Mouse (Mus musculus) c-Kit-positive CD71-positive TER-119-positive erythroid progenitor cells, embryonic 14.5 days (primary cell): ENCODE results near the gene Slc12a8.
"Not testable (repeated sequence)": the region's sequence is repeated elsewhere in the genome, so short reads cannot be mapped to it uniquely, and the experiment has no call there.

ENCODE experiments used
- DNase-seq: peaks from one replicate; pipeline ENCODE4 v3.0.0-alpha.2; 2013; ENCODE audit warnings: low spot score

The Slc12a8 gene

DNA sequence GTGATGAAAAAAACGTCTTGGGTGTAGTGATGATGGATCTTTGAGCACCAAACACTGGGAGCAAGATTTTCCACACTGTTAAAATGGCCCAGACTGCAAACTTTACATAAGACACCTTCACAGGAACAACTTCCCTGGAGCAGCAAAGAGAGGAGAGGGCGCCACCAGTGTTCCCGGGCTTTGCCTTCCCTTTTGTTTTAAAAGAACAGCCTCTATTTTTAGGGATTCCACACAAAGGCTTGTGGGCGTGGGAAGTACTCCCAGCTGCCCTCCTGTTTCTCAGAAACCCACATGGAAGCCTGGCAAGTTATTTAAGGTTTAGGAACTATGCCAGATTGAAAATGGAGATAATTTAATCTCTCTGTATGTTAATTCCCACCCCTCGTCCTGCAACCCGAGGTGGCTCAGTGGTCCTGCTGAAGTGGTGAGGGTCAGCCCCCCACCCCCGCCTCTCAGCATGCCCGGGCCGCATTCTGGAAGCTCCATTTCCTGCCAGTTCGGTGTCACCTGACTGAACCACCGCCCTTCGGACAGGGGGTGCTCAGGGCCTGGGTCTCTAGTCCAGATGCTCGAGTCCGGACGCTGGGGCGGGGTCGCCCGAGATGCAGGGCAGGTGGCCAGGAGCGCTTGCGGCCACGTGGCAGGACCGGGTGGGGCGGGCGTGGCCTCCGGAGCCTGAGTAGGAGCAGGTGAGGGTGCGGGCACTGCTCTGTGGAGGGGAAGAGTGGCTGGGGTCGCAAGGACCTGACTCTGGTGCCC lies at the start of gene Slc12a8:
TSS of gene Slc12a8 (plus strand) at position 522 of the 759 bp plus-strand sequence.
- no peak for DNase-seq

DNA sequence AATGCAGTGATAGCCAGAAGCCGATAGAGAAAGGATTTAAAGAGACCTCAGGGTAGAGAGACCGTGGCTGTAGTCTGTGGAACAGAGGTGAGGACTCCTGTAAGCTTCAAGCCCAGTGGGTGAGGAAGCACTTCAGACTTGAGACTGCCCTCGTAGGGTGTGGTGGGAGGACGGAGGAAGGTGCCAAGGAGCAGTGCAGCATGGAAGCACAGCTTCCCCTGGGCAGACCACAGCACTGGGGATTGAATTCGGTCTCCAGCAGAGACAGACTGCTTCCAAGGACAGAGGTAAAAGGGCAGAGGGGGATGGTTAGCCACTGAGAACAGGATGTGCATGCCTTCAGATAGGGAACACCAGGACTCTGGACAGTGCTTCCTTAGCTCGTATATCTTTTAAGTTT lies 49.7 kb upstream of the Slc12a8 start:
- no peak for DNase-seq

DNA sequence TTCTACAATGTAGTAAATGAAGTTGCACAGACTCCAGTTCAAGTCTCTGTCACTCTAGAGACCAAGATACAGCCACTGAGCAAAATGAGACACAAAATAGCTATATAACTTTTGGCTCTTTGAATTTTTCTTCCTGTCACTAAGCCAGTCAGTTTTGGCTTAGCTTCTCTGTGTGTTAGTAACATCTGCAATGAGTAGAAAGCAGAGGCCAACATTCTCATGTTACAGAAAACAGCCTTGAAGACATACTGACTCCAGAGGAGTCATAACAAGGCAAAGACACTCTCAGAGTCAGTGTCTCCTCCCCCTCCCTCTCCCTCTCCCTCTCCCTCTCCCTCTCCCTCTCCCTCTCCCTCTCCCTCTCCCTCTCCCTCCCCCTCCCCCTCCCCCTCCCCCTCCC lies 47.2 kb upstream of the Slc12a8 start:
- no peak for DNase-seq

GRCm38 (mm10) chr16:33474381-33474780 lies 42.7 kb upstream of the Slc12a8 start:
- no peak for DNase-seq

DNA sequence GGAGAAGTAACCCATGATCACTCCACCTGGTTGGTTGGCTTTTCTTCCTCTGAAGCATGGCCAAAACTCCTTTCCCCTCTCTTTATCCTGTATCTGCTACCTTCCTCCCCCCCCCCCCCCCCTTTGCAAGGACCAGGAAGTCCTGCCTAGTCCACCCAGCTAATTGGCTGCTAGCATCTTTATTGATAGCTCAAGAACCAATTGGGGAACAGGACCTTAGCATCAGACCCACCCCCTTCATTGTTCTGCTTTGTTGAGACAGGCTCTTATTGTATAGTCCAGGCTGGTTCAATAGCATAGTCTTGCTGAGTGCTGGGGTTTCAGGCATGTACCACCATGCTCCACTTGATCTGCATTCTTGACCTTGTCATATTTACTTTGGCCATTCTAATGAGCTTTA lies 37.2 kb upstream of the Slc12a8 start:
- DNase-seq: no peak

- peak; percentile 9 for DNase-seq
Measured at GRCm38 (mm10) chr16:33481148-33481547, 36.0 kb upstream of the Slc12a8 start.

DNA sequence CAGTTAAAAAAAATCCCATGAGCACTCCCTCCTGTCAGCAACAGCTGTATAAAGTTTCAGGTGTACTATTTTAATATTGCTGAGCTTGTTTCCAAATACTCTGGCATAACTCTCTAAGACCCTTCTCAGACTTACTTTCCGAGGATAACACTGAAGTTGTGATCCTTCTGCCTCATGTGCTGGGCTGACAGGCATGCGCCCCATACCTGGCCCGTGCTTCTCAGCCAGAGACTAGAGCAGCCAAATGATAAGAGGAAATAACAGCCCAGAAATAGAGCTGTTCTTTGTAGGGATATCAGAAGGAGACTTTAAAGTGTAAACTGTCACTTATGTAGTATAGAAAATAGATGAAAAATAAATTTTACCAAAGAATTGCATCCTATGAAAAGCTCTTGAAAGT lies 34.8 kb upstream of the Slc12a8 start:
- no peak for DNase-seq

DNA sequence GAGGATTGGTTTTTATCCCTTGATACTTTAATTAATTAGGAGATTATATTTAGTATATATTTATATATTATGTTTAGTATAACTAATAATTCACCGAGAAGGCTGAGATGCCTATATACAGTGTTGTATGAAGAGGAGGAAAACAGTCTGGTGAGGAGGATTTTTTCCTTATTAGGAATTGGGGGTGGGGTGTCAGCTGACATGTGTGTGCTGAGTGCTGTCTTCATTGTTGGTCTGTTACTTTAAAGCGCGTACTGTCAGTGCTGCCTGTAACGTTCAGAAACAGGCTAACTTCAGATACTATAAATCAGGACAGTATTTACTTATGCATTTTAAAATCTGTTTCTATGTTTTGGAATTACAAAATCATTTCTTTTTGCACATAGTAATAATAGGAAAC lies 29.4 kb upstream of the Slc12a8 start:
- no peak for DNase-seq

GRCm38 (mm10) chr16:33494374-33494773 lies 22.8 kb upstream of the Slc12a8 start:
- DNase-seq: no peak

- no peak for DNase-seq
Measured at GRCm38 (mm10) chr16:33508082-33508481, 9.0 kb upstream of the Slc12a8 start.

DNA sequence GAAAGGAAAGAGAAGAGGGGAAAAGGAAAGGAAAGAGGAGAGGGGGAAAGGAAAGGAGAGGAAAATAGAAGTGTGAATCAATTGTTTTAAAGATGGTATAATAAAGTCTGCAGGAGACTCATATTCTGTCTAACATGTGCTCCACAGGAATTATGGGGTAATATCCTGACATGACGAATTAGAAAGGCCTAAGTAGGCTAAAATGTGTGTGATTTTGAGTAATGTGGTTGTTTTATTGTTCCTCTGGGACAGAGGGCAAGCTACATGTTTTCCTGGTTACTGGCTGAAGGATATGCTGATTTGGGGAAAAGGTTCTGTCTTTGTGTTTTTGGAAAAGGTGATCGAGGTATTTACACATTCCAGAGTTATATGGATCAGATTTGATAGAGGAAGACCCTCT lies 7.9 kb upstream of the Slc12a8 start:
- not testable (repeated sequence) for DNase-seq

DNA sequence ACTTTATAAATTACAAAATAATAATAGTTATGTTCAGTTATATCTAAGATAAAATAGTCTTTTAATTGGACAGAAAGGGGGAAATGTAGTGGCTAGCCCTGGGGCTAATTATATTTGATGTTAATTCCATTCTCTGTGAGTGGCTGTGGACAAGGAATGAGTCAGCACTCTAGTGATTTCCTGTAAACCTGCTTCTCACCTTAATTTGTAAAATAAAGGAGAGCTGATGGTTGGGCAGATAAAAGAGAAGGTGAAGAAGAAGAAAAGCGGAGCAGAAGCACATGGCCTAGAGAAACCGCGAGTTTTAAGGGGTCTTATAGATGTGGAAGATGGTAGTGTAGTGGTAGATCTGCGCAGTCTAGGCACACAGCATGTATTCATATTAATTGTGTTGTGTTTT lies 6.3 kb upstream of the Slc12a8 start:
- not testable (repeated sequence) for DNase-seq

DNA sequence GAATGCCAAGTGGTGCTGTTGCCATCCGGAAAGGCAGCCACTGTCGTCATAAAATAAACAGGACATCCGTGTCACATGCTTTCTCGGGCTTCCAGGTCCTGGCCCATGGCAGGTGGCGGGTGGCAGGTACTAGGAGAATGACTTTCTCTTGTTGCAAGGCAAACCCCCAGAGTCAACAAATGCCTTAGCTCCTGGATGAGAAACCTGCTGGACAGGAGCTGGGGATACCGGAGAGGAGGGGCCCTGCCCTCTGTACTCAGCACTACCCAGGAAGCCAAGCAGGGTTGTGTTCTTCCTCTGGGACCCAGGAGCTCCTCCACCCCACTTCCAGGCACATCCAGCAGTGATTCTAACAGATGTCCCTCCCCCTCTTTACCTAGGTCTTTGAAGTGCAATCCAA lies 4.6 kb upstream of the Slc12a8 start:
- DNase-seq: no peak

- DNase-seq: no peak
Measured at GRCm38 (mm10) chr16:33517627-33518026, 499 bp downstream of the Slc12a8 start.

- no peak for DNase-seq
Measured at GRCm38 (mm10) chr16:33518236-33518635, 1.1 kb downstream of the Slc12a8 start.

DNA sequence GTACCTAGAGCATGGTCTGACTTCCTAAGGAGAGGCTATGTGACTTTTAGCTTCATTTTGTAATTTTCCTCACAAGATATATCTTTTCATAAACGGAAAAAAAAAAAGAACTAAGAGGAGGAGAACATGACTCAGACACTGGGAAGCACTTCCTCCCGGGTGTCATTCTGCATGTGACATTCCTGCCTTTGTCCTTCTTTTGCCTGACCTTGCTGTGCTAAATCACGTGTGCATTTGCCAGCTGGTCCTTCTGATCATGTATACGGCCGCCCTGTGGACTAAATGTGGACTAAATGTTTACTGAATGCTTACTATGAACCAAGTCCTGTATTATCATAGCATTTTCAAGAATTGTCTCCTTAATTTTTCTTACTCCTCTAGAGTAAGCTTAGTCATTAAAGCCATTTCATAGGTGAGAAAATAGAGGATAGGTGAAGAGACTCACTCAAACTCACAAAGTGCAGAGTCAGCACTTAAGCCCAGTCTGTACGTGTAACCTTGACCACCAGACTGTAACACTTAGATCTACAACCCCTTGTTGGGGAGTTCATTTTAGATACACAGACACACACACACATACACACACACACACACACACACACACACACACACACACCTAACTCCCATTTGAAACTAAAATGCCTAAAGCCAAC lies 2.9 kb downstream of the Slc12a8 start:
- no peak for DNase-seq

DNA sequence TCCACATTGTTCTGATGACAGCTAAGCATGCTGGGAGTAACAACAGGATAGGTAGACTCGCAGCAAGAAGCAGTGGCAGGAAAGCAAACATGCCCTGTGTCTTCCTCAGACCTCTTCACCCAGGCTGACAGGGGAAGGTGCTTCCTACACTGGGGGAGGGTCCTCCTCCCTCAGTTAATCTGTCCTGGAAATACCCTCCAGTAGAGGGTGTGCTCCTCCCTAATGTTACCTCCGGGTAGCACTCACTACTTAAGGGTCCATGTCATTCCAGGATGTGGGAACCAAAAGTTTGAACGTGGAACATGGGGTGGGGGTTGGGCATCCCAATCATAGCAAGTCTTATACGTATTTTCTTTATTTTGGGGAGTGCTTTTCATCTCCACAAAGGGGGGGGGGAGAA lies 5.4 kb downstream of the Slc12a8 start:
- DNase-seq: no peak

DNA sequence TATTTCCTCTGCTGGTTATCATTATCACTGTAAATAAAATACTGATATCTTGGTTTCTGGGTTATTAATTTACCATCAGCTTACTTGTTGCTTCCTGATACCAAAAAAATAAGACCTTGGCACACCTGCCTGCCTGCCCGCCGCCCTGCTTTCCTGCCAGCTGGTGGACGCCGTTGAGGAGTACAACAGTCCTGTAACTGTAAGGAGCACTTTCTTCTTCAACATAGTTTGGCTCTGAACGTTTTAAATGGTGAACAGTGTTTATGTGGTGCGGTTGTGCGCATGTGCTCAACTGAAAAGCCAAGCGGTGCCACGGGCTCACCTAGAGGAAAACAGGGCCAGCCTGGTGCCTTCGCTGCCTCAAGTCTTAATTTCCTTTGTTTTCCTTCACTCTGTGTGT lies 6.4 kb downstream of the Slc12a8 start:
- no peak for DNase-seq

DNA sequence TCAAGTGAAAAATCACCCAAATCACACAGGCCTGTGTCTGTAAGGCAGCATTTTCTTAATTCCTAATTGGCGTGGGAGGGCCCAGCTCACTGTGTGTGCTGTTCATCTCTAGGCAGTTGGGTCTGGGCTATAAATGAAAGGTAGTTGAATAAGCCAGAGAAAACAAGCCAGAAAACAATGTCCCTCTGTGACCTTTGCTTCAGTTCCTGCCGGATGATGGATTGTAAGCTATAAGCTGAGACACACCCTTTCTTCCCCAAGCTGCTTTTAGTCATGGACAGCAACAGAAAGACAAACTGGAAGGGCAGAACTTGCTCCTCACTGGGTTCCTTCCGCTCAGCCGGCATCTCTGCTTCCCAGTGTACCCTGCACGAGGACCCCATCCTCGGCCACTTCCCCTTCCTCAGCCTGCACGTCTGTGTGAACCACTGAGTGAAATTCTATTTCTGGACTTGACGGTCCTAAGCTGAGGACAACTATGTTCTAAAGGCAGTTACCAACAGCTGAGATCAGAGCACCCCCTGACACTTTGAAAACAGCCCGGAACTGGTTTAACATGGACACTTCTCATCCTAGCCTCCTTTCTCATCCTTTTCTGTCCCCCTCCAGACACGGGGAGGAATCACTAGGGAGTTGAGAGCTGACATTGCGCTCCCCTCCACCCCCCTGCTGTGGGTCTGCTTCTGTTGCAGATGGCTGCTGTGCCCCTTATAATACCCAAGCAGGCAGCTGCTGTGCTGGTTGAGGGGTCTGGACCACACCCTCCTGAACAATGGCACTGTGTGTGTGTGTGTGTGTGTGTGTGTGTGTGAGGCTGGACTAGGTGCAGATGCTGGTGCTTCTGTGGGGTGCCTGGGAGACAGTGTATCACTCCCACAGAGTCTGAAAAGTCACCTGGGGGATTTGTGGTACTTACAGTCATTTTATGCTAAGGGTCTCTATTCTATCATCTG lies 12.7 kb downstream of the Slc12a8 start:
- DNase-seq: no peak

DNA sequence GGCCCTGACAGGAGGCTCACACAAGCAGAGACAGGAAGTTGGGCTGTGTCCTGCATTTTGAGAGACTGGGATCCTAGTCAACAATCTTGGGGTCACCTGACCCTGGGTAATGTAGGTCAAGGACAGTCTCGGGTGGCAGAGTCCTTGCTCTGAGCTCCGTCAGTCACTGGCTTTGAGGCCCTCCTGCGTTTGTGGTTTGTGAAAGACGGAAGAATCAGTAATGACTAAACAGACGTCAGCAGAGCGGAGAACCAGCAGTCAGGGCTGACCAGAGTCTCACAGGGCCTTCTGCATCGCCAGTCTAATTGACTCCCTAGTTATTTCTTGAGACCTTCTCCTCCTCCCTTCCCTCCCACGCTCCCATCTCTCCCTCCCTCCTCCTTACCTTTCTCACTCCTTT lies 14.1 kb downstream of the Slc12a8 start:
- DNase-seq: no peak

DNA sequence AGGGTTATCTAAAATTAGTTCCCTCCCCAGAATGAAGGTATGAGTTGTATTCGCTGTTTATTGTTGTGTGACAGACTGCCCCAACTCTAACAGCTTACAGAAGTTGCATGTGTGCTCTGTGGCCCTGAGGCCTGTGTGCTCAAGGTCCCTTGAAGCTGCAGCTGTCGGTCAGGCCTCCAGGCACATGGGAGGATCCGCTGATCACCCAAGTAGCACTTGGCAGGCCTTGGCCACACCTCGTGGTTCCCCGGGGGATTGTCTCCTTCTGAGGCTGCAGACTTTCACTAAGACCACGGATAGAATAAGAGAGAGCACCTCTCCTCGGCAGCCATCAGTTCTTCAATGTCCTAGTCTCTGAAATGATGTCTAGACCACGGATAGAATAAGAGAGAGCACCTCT lies 19.3 kb downstream of the Slc12a8 start:
- no peak for DNase-seq

GRCm38 (mm10) chr16:33537499-33538225 lies 20.5 kb downstream of the Slc12a8 start:
- no peak for DNase-seq
